Mouse (Mus musculus): ENCODE measurements around the gene Vmn1r51.
"Not testable (repeated sequence)": the region's sequence is repeated elsewhere in the genome, so short reads cannot be mapped to it uniquely, and the experiment has no call there.

The Vmn1r51 gene

GRCm38 (mm10) chr6:90122296-90122695, at the start of gene Vmn1r51:
Gene Vmn1r51 (plus strand): TSS chr6:90122596.
- DNase-seq (ENCODE audit: low spot score): not testable (repeated sequence)

- no peak for DNase-seq (ENCODE audit: low spot score)
These were observed 44.0 kb upstream of the Vmn1r51 start, which contains the start of gene Vmn1r49 for GRCm38 (mm10) chr6:90078406-90078805. Gene Vmn1r49 (minus strand): TSS chr6:90078506.

- no peak for DNase-seq (ENCODE audit: low spot score)
These were observed 21.8 kb upstream of the Vmn1r51 start for GRCm38 (mm10) chr6:90100566-90100965.

- DNase-seq (ENCODE audit: low spot score): no peak
These were observed 21.3 kb upstream of the Vmn1r51 start, which contains the start of gene Vmn1r50 for GRCm38 (mm10) chr6:90101130-90101529. Gene Vmn1r50 (plus strand): TSS chr6:90101430.

- no peak for DNase-seq (ENCODE audit: low spot score)
These were observed 37.7 kb downstream of the Vmn1r51 start for GRCm38 (mm10) chr6:90160139-90160538.

- no peak for DNase-seq (ENCODE audit: low spot score)
These were observed 52.1 kb downstream of the Vmn1r51 start, which contains the start of gene Vmn1r52 for GRCm38 (mm10) chr6:90174508-90174907. Gene Vmn1r52 (plus strand): TSS chr6:90174808.

Data from layer of hippocampus, adult 9-10 months (tissue).